Mouse (Mus musculus) forebrain, postnatal 0 days (tissue): ENCODE data around the gene Rabggta. TPM values are rescaled to one million over a fixed set of nuclear protein-coding genes. Genes with fewer than 3 reads are reported as not detected.

ENCODE experiments used
- ATAC-seq: fragments of 200-750 bp; cut with Nextera tagmentation; 2 replicates; pipeline ENCODE4 v1.8.0; 2017; ENCODE audit warnings: mild to moderate bottlenecking, moderate library complexity
- DNase-seq: peaks from one replicate; pipeline ENCODE4 v3.0.0-alpha.2; 2015
- H3K27ac ChIP-seq: fragments of 300-500 bp; sonication (generic); 2 replicates; pipeline ENCODE4 v1.5.1; 2014; ENCODE audit warnings: low read depth, mild to moderate bottlenecking, antibody characterized with exemption, low read length, moderate library complexity, mixed read lengths
- H3K27me3 ChIP-seq: fragments of 300-500 bp; sonication (generic); 2 replicates; pipeline ENCODE4 v1.6.1; 2014; ENCODE audit warnings: mild to moderate bottlenecking, low read length, mixed read lengths; ENCODE audit not compliant: insufficient read depth
- H3K36me3 ChIP-seq: fragments of 300-500 bp; sonication (generic); 2 replicates; pipeline ENCODE4 v1.6.1; 2014; ENCODE audit warnings: mild to moderate bottlenecking, moderate library complexity; ENCODE audit not compliant: insufficient read depth
- H3K4me1 ChIP-seq: fragments of 300-500 bp; sonication (generic); 2 replicates; pipeline ENCODE4 v1.6.1; 2014; ENCODE audit warnings: antibody characterized with exemption; ENCODE audit not compliant: insufficient read depth
- H3K4me2 ChIP-seq: fragments of 300-500 bp; sonication (generic); 2 replicates; pipeline ENCODE4 v1.6.1; 2014; ENCODE audit warnings: low read depth, mild to moderate bottlenecking, moderate library complexity
- H3K4me3 ChIP-seq: fragments of 300-500 bp; sonication (generic); 2 replicates; pipeline ENCODE4 v1.5.1; 2014; ENCODE audit warnings: low read depth, low read length, mixed read lengths
- H3K9ac ChIP-seq: fragments of 300-500 bp; sonication (generic); 2 replicates; pipeline ENCODE4 v1.6.1; 2014; ENCODE audit warnings: mild to moderate bottlenecking
- H3K9me3 ChIP-seq: fragments of 300-500 bp; sonication (generic); 2 replicates; pipeline ENCODE4 v1.6.1; 2016; ENCODE audit warnings: low read length
- CTCF ChIP-seq: sonication (generic); IDR thresholded peaks from 2 replicates; pipeline ENCODE4 v1.5.1; 2016; ENCODE audit warnings: antibody characterized with exemption, control low read depth, low read depth
- WGBS: fragments of 180-500 bp; shearing (Covaris S2); extraction: QIAGEN DNeasy Blood & Tissue Kit; methylation state at CpG from one replicate; pipeline ENCODE4 v1.1.7; 2014; 5-methylcytosine and 5-hydroxymethylcytosine counted together
- polyA plus RNA-seq: library from polyadenylated mRNA; unstranded; fragments of >200 nt; fragmentation: Nextera tagmentation; extraction: Ambion mirVana; gene quantifications from 2 replicates; pipeline ENCODE4 v1.2.1, GENCODE M21; 2015
- total RNA-seq: library from RNA; depleted of rRNA; stranded (reverse); fragments of >200 nt; gene quantifications from 2 replicates; pipeline ENCODE4 v1.2.3, GENCODE M21; 2014; rRNA removed

The Rabggta gene
- total and polyA plus RNA-seq, 2 experiments from 2014 or later: 56.9 to 72.8 TPM

DNA sequence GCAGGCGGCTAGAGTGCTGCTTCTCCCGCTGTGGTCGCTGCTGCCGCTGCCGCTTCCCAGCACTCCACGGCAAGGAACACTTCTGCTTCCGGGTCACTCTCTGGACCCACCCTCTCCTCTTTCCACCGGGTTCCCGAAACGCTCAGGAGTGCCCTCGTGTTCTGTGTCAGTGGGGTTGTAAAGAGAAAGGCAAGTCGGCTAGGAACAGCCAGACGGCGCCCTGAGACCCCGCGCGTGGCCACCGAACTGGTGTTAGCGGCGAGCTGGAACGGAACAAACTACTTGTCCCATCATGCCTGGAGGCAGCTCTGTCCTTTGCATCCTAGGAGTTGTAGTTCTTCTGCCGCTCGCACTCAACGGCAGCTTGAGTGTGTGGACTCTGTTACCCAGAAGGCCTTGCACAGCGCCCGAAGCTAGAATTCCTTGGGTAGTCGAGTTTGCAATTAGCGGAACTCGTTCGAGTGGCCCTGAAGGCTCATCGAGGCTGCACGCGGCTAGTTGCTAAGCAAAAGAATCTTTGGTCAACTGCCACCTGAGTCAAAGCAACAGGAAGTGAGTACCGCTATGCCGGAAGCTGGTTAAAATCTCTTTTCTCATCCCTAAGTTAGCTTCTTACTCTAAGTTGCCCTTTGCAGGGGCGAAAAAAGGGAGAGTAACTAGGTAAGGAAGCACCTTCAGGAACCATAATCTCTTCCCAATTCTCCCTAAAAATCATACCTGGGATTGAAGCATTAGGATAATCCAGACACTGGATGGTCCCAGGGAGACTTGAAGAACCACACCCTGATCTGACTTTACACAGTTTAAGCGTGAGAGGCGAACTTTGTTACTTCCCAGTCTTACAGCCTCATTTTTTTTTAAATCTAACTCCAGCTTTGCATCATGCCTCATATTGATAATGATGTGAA lies 50.0 kb downstream of the Rabggta start, which contains the start of the genes Gmpr2 and Nedd8:
TSS of gene Gmpr2 (plus strand) at position 109 of the 908 bp plus-strand sequence.
TSS of gene Nedd8 (minus strand) at position 292 of the 908 bp plus-strand sequence.
- H3K27ac ChIP-seq: peak within 1 kb of the TSS; percentile 89
- TF ChIP-seq CTCF: 0 out of 2 replicates have a peak, but pooled peaks have one; percentile 18
- H3K27me3 ChIP-seq: no peaks in the 10 kb centered on the region
- ATAC-seq (peak; percentile 99), DNase-seq (peak; percentile 95)
- WGBS: under 1% methylated on average over 38 of the region's 38 CpGs
- H3K36me3 ChIP-seq: peaks cover 9% of the 10 kb centered on the region
- H3K9me3 ChIP-seq: no peaks in the 10 kb centered on the region
- H3K9ac ChIP-seq: peak within 1 kb of the TSS; percentile 65
- H3K4me1 ChIP-seq: peaks cover 16% of the 10 kb centered on the region
- H3K4me3 ChIP-seq: peak within 1 kb of the TSS; percentile 85
- H3K4me2 ChIP-seq: peak within 1 kb of the TSS; percentile 83

DNA sequence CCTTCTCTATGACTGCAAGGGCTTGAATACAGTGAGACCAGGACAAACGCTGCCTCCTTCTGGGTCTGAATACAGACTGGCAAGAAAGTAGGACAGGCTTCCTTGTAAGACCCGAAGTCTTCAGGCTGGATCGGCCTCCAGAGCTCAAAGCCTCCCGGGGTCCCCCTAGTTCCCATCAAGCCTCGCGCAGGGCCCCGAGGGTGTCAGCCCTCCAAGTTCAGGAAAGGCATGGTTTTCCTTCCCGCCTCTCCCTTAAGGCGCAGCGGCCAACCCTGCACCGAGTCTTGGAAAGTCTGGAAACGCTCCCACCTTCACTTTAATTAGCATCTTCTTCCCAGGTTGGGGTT lies 50.6 kb downstream of the Rabggta start:
- peak overlapping the region; percentile 85 for H3K4me3 ChIP-seq
- no peak; the same call in 1 of the 2 replicates for TF ChIP-seq CTCF
- peak overlapping the region; percentile 65 for H3K9ac ChIP-seq
- DNase-seq (no peak), ATAC-seq (peak; percentile 58)
- H3K4me2 ChIP-seq: peak overlapping the region; percentile 83
- H3K27ac ChIP-seq: peak overlapping the region; percentile 89
- WGBS: under 1% methylated on average over 12 of the region's 12 CpGs
- peaks cover 16% of the 10 kb centered on the region for H3K4me1 ChIP-seq
- H3K36me3 ChIP-seq: peaks cover 3% of the 10 kb centered on the region; the same call in 1 of the 2 replicates
- H3K9me3 ChIP-seq: no peaks in the 10 kb centered on the region
- no peaks in the 10 kb centered on the region for H3K27me3 ChIP-seq

Other genes with a start within 250 kb of the Rabggta start
Only the 30 nearest of the 37 such genes appear.
- 101 and 104 TPM in 2 replicates for gene Dcaf11, start 162.3 kb downstream of the Rabggta start, total RNA-seq
- 89.4 and 103 TPM in 2 replicates for gene Dcaf11, start 162.3 kb downstream of the Rabggta start, polyA plus RNA-seq
- gene A730061H03Rik, start 161.9 kb downstream of the Rabggta start, total RNA-seq: not detected in 2 replicates
- not detected in 2 replicates for gene A730061H03Rik, start 161.9 kb downstream of the Rabggta start, polyA plus RNA-seq
- gene Fitm1, start 146.6 kb downstream of the Rabggta start, total RNA-seq: 0.23 TPM in 1 of 2 replicates, not detected in the other
- gene Fitm1, start 146.6 kb downstream of the Rabggta start, polyA plus RNA-seq: 0.20 and 0.22 TPM in 2 replicates
- gene Psme1, start 144.1 kb downstream of the Rabggta start, total RNA-seq: 136 and 138 TPM in 2 replicates
- gene Psme1, start 144.1 kb downstream of the Rabggta start, polyA plus RNA-seq: 219 and 238 TPM in 2 replicates
- 25.2 and 31.5 TPM in 2 replicates for gene Emc9, start 137.0 kb downstream of the Rabggta start, total RNA-seq
- 53.2 and 55.6 TPM in 2 replicates for gene Emc9, start 137.0 kb downstream of the Rabggta start, polyA plus RNA-seq
- gene Psme2, start 131.2 kb downstream of the Rabggta start, total RNA-seq: 76.2 and 137 TPM in 2 replicates
- 171 and 193 TPM in 2 replicates for gene Psme2, start 131.2 kb downstream of the Rabggta start, polyA plus RNA-seq
- gene Rnf31, start 130.6 kb downstream of the Rabggta start, total RNA-seq: 13.5 and 24.2 TPM in 2 replicates
- gene Rnf31, start 130.6 kb downstream of the Rabggta start, polyA plus RNA-seq: 17.0 and 18.9 TPM in 2 replicates
- gene Irf9, start 118.7 kb downstream of the Rabggta start, total RNA-seq: 16.8 and 18.1 TPM in 2 replicates
- 5.6 and 7.0 TPM in 2 replicates for gene Irf9, start 118.7 kb downstream of the Rabggta start, polyA plus RNA-seq
- gene Rec8, start 104.2 kb downstream of the Rabggta start, total RNA-seq: 8.5 and 9.2 TPM in 2 replicates
- gene Rec8, start 104.2 kb downstream of the Rabggta start, polyA plus RNA-seq: 5.9 and 7.2 TPM in 2 replicates
- gene Ipo4, start 86.3 kb downstream of the Rabggta start, total RNA-seq: 79.8 and 92.0 TPM in 2 replicates
- gene Ipo4, start 86.3 kb downstream of the Rabggta start, polyA plus RNA-seq: 82.4 and 90.9 TPM in 2 replicates
- 2.1 and 6.4 TPM in 2 replicates for gene Gm49378, start 84.4 kb downstream of the Rabggta start, total RNA-seq
- 0.97 and 1.0 TPM in 2 replicates for gene Gm49378, start 84.4 kb downstream of the Rabggta start, polyA plus RNA-seq
- gene Tm9sf1, start 78.5 kb downstream of the Rabggta start, total RNA-seq: 26.5 and 33.4 TPM in 2 replicates
- gene Tm9sf1, start 78.5 kb downstream of the Rabggta start, polyA plus RNA-seq: 36.0 and 48.4 TPM in 2 replicates
- gene Tssk4, start 72.1 kb downstream of the Rabggta start, total RNA-seq: 0.43 and 0.46 TPM in 2 replicates
- 0.22 and 0.23 TPM in 2 replicates for gene Tssk4, start 72.1 kb downstream of the Rabggta start, polyA plus RNA-seq
- gene Mdp1, start 61.8 kb downstream of the Rabggta start, total RNA-seq: 50.8 and 51.5 TPM in 2 replicates
- gene Mdp1, start 61.8 kb downstream of the Rabggta start, polyA plus RNA-seq: 60.0 and 63.5 TPM in 2 replicates
- 19.9 and 26.9 TPM in 2 replicates for gene Gmpr2, start 50.3 kb downstream of the Rabggta start, total RNA-seq
- gene Gmpr2, start 50.3 kb downstream of the Rabggta start, polyA plus RNA-seq: 37.3 and 40.9 TPM in 2 replicates
- gene Nedd8, start 50.1 kb downstream of the Rabggta start, total RNA-seq: 132 and 192 TPM in 2 replicates
- 593 and 742 TPM in 2 replicates for gene Nedd8, start 50.1 kb downstream of the Rabggta start, polyA plus RNA-seq
- gene Tinf2, start 40.4 kb downstream of the Rabggta start, total RNA-seq: 16.9 and 26.3 TPM in 2 replicates
- 18.8 and 21.5 TPM in 2 replicates for gene Tinf2, start 40.4 kb downstream of the Rabggta start, polyA plus RNA-seq
- 0.05 and 0.15 TPM in 2 replicates for gene Tgm1, start 8.3 kb downstream of the Rabggta start, total RNA-seq
- gene Tgm1, start 8.3 kb downstream of the Rabggta start, polyA plus RNA-seq: 0.15 and 0.21 TPM in 2 replicates
- gene Dhrs1, start 23.4 kb upstream of the Rabggta start, total RNA-seq: 70.4 and 83.8 TPM in 2 replicates
- gene Dhrs1, start 23.4 kb upstream of the Rabggta start, polyA plus RNA-seq: 83.3 and 86.0 TPM in 2 replicates
- gene Nop9, start 23.4 kb upstream of the Rabggta start, total RNA-seq: 23.3 and 34.7 TPM in 2 replicates
- gene Nop9, start 23.4 kb upstream of the Rabggta start, polyA plus RNA-seq: 21.4 and 25.6 TPM in 2 replicates
- 0.23 and 0.43 TPM in 2 replicates for gene Cideb, start 36.2 kb upstream of the Rabggta start, total RNA-seq
- 0.20 and 0.54 TPM in 2 replicates for gene Cideb, start 36.2 kb upstream of the Rabggta start, polyA plus RNA-seq
- gene Ltb4r2, start 39.2 kb upstream of the Rabggta start, total RNA-seq: 0.38 TPM in 2 replicates
- gene Ltb4r2, start 39.2 kb upstream of the Rabggta start, polyA plus RNA-seq: 0.65 and 1.1 TPM in 2 replicates
- gene Ltb4r1, start 43.7 kb upstream of the Rabggta start, total RNA-seq: 0.38 and 0.48 TPM in 2 replicates
- 0.90 and 0.99 TPM in 2 replicates for gene Ltb4r1, start 43.7 kb upstream of the Rabggta start, polyA plus RNA-seq
- 1.6 and 3.6 TPM in 2 replicates for gene Adcy4, start 61.8 kb upstream of the Rabggta start, total RNA-seq
- gene Adcy4, start 61.8 kb upstream of the Rabggta start, polyA plus RNA-seq: 1.6 and 1.7 TPM in 2 replicates
- 0.46 and 0.90 TPM in 2 replicates for gene Ripk3, start 66.6 kb upstream of the Rabggta start, total RNA-seq
- gene Ripk3, start 66.6 kb upstream of the Rabggta start, polyA plus RNA-seq: 0.86 and 2.0 TPM in 2 replicates
- gene Nfatc4, start 100.9 kb upstream of the Rabggta start, total RNA-seq: 6.0 and 11.9 TPM in 2 replicates
- gene Nfatc4, start 100.9 kb upstream of the Rabggta start, polyA plus RNA-seq: 3.2 and 3.9 TPM in 2 replicates
- gene Nynrin, start 131.7 kb upstream of the Rabggta start, total RNA-seq: 24.2 and 28.5 TPM in 2 replicates
- gene Nynrin, start 131.7 kb upstream of the Rabggta start, polyA plus RNA-seq: 4.4 and 5.5 TPM in 2 replicates
- 0.29 and 0.46 TPM in 2 replicates for gene Cbln3, start 162.1 kb upstream of the Rabggta start, total RNA-seq
- gene Cbln3, start 162.1 kb upstream of the Rabggta start, polyA plus RNA-seq: 0.24 and 0.33 TPM in 2 replicates
- 13.6 and 20.0 TPM in 2 replicates for gene Khnyn, start 162.7 kb upstream of the Rabggta start, total RNA-seq
- gene Khnyn, start 162.7 kb upstream of the Rabggta start, polyA plus RNA-seq: 3.2 and 5.3 TPM in 2 replicates
- gene Sdr39u1, start 178.0 kb upstream of the Rabggta start, total RNA-seq: 96.2 and 103 TPM in 2 replicates
- gene Sdr39u1, start 178.0 kb upstream of the Rabggta start, polyA plus RNA-seq: 131 and 132 TPM in 2 replicates